Mouse (Mus musculus) MEL (cell line): Measurements from ENCODE around the gene Mfsd13b.

Experiments used
- CTCF ChIP-seq, 3 experiments: IDR thresholded peaks in 2 of 3; conservative IDR thresholded peaks in 1 of 3; 2 replicates each; pipeline ENCODE4 v1.5.1; 2011 to 2012; ENCODE audit warnings: low read length in 3 of 3, low read depth in 2 of 3, mild to moderate bottlenecking in 2 of 3, improper control_type of control experiment in 1 of 3, inconsistent platforms in 1 of 3, mixed read lengths in 1 of 3, moderate library complexity in 1 of 3; ENCODE audit not compliant: control insufficient read depth in 1 of 3, insufficient read depth in 1 of 3, poor library complexity in 1 of 3, severe bottlenecking in 1 of 3
- ETS1 ChIP-seq: IDR thresholded peaks from 2 replicates; pipeline ENCODE4 v1.6.1; 2012; ENCODE audit warnings: low read depth, mild to moderate bottlenecking, inconsistent platforms, low read length, improper control_type of control experiment, moderate library complexity
- GATA1 ChIP-seq: IDR thresholded peaks from 2 replicates; pipeline ENCODE4 v1.6.1; 2011; ENCODE audit warnings: low read depth, low read length, improper control_type of control experiment
- MXI1 ChIP-seq: IDR thresholded peaks from 2 replicates; pipeline ENCODE4 v1.6.1; 2011; ENCODE audit warnings: mild to moderate bottlenecking, low read depth, low read length, improper control_type of control experiment
- POLR2A ChIP-seq, 2 experiments: IDR thresholded peaks; 2 replicates each; pipeline ENCODE4 v1.6.1; 2011 to 2012; ENCODE audit warnings: low read length in 2 of 2, mild to moderate bottlenecking in 2 of 2, control low read depth in 1 of 2, improper control_type of control experiment in 1 of 2, low read depth in 1 of 2, moderate library complexity in 1 of 2; ENCODE audit not compliant: control insufficient read depth in 1 of 2, insufficient read depth in 1 of 2, poor library complexity in 1 of 2
- POLR2AphosphoS2 ChIP-seq: IDR thresholded peaks from 2 replicates; pipeline ENCODE4 v1.6.1; 2011; ENCODE audit warnings: low read length, improper control_type of control experiment
- TAL1 ChIP-seq: IDR thresholded peaks from 2 replicates; pipeline ENCODE4 v1.6.1; 2012; ENCODE audit warnings: mild to moderate bottlenecking, inconsistent platforms, low read length, moderate library complexity, mixed read lengths
- TBP ChIP-seq: IDR thresholded peaks from 2 replicates; pipeline ENCODE4 v1.8.0; 2011; ENCODE audit warnings: low read depth, low read length, improper control_type of control experiment
- ZC3H11A ChIP-seq: IDR thresholded peaks from 2 replicates; pipeline ENCODE4 v1.6.1; 2012; ENCODE audit warnings: low read depth, mild to moderate bottlenecking, inconsistent platforms, low read length, improper control_type of control experiment

DNA sequence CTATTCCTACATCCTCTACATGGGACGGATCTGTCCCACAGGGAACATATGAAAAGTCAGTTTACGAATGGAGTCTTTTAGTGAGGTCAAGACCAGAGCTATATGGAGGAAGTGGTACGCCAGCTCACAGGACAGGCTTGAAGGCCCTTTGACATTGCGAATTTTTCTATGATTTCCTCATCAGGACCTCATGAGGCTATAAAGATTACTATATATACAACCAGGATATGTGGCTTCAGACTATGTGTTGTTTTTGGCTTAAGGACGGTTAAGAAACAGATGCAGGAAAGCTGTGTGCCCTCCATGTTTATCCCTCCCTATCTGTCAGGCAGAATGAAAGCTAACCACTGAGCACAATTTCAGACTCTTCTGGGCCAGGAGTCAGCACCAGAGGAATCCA, 19.2 kb upstream of the Mfsd13b start:
- TF ChIP-seq GATA1 (no peak), ZC3H11A (no peak), POLR2A (IDR thresholded peaks at IDR 0.05; ENCODE audit: control insufficient read depth in 1 of 2, insufficient read depth in 1 of 2, low read depth in 1 of 2, low read length in 2 of 2, poor library complexity in 1 of 2) (no peak), POLR2AphosphoS2 (no peak), ETS1 (no peak), TAL1 (no peak), MXI1 (no peak), TBP (no peak), CTCF (IDR thresholded peaks at IDR 0.05 in 2 of 3, conservative IDR thresholded peaks at IDR 0.05 in 1 of 3; ENCODE audit: control insufficient read depth in 1 of 3, insufficient read depth in 1 of 3, low read depth in 2 of 3, low read length in 3 of 3, poor library complexity in 1 of 3, severe bottlenecking in 1 of 3) (no peak)
